Mouse (Mus musculus) heart, adult 2 months (tissue): ENCODE data around the gene Eea1. TPM values are rescaled to one million over a fixed set of nuclear protein-coding genes. Genes with fewer than 3 reads are reported as not detected.
A peak's percentile ranks its signal among the peaks of the same experiment; 100 is the strongest.

Source experiments
- DNase-seq, 2 experiments: peaks; one replicate each; pipeline ENCODE4 v3.0.0; 2021
- H3K27ac ChIP-seq: fragments of 200-600 bp; 2 replicates; pipeline ENCODE4 v1.8.1; 2022
- H3K27me3 ChIP-seq: fragments of 200-500 bp; 2 replicates; pipeline ENCODE4 v1.6.1; 2012; ENCODE audit warnings: mild to moderate bottlenecking, low read length, inconsistent platforms, mixed read lengths; ENCODE audit not compliant: control insufficient read depth, insufficient read depth
- H3K36me3 ChIP-seq: fragments of 200-500 bp; 2 replicates; pipeline ENCODE4 v1.6.1; 2012; ENCODE audit warnings: low read length, inconsistent platforms; ENCODE audit not compliant: control insufficient read depth, insufficient read depth
- H3K4me1 ChIP-seq: fragments of 200-500 bp; 2 replicates; pipeline ENCODE4 v1.6.1; 2011; ENCODE audit warnings: low read length; ENCODE audit not compliant: control insufficient read depth, insufficient read depth
- H3K4me3 ChIP-seq: fragments of 200-600 bp; 2 replicates; pipeline ENCODE4 v1.8.1; 2022
- H3K79me2 ChIP-seq: fragments of 200-500 bp; replicated peaks from 2 replicates; pipeline ENCODE4 v1.6.1; 2012; ENCODE audit warnings: mild to moderate bottlenecking, inconsistent platforms, low read length, moderate library complexity, mixed read lengths; ENCODE audit not compliant: control insufficient read depth, insufficient read depth
- H3K9ac ChIP-seq: fragments of 200-500 bp; 2 replicates; pipeline ENCODE4 v1.6.1; 2012; ENCODE audit warnings: low read depth, mild to moderate bottlenecking, control low read depth, inconsistent platforms, low read length, mixed read lengths
- CTCF ChIP-seq: fragments of 200-600 bp; IDR thresholded peaks from 2 replicates; pipeline ENCODE4 v1.8.1; 2022; ENCODE audit warnings: antibody characterized with exemption, mild to moderate bottlenecking, moderate library complexity
- EP300 ChIP-seq: fragments of 200-500 bp; IDR thresholded peaks from 2 replicates; pipeline ENCODE4 v1.6.1; 2011; ENCODE audit warnings: low read depth, low read length, control low read depth; ENCODE audit not compliant: insufficient read depth
- POLR2A ChIP-seq: fragments of 200-500 bp; IDR thresholded peaks from 2 replicates; pipeline ENCODE4 v1.6.1; 2011; ENCODE audit warnings: mild to moderate bottlenecking, low read depth, low read length, control low read depth; ENCODE audit not compliant: insufficient read depth
- WGBS: fragments of 180-500 bp; shearing (Covaris S2); methylation state at CpG from one replicate; pipeline ENCODE4 v1.1.7; 2018; 5-methylcytosine and 5-hydroxymethylcytosine counted together
- intact Hi-C: fragments of 180-260 bp; cut with DNase I; formaldehyde crosslinking; loops from one replicate; pipeline ENCODE4 v1.15.1; 2025
- polyA plus RNA-seq: library from polyadenylated mRNA; depleted of rRNA; stranded (reverse); fragments of >200 nt; gene quantifications from 2 replicates; pipeline ENCODE4 v1.2.3, GENCODE M21; 2012
- total RNA-seq, 2 experiments: library from RNA; stranded (reverse); gene quantifications; 2 replicates each; pipeline ENCODE4 v1.2.3; 2021

The Eea1 gene
- total and polyA plus RNA-seq, 3 experiments: 3.1 to 30.9 (median 30.3) TPM

DNA sequence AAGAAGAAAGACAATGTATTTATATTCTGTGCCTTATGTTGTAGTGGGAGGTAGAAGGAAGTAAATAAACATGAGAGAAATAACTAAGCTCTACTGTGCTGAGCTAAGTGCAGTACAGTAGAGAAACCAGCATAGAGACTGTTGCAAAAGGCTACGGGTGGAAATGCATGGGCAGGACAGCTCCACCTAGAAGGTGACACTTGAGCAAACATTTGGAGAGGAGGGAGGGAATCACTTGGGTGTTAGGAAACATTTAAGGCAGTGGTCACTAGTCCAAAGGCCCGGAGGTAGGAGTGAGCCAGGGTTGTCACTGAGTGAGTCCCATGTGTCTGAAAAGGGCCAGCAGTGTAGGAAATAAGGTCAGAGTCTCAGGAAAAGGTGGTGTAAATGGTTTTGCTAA is 77.0 kb downstream of the Eea1 start:
- Histone ChIP-seq H3K4me1 (no peaks in the 10 kb centered on the region), H3K27me3 (no peaks in the 10 kb centered on the region), H3K4me3 (no peak overlapping the region), H3K27ac (no peak overlapping the region), H3K36me3 (0 out of 2 replicates have a peak, but pooled peaks cover 2% of the 10 kb centered on the region), H3K79me2 (no peaks in the 10 kb centered on the region), H3K9ac (no peak overlapping the region)
- DNase-seq: no peak
- 89% methylated on average over 2 of the region's 2 CpGs for WGBS
- TF ChIP-seq EP300 (no peak), CTCF (no peak), POLR2A (no peak)
- intact Hi-C loops: no loop called here

DNA sequence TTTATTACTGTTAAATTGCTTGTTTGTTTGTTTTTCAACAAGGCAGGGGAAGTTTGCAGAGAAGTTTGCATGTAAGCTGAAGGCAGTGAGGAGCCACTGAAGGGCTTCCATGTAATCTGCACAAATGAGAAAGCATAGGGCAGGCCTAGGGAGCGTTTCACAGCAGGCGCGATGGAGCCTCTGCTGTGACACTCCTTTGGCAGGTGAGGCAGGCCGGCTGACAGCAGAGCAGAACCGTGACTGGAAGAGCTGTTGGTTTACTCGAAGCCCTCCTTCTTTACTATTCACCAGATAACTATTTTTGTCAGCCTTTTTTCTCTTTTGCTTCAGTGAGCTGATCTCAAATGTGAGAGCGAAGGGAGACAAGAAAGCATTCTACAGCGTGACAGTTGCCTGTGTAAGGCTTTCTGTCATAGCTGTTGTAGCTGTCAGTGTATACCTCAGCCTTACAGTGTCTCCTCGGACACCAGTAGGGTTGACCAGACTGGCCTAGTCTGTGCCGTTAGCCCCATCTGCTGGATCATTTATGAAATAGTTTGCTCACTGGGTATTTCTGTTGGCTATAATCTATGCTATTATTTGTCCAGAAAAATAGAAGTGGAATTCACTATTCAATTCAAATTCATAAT is 93.0 kb downstream of the Eea1 start:
- Histone ChIP-seq H3K4me1 (no peaks in the 10 kb centered on the region), H3K27me3 (no peaks in the 10 kb centered on the region), H3K36me3 (no peaks in the 10 kb centered on the region), H3K4me3 (no peak overlapping the region), H3K9ac (no peak overlapping the region), H3K79me2 (no peaks in the 10 kb centered on the region), H3K27ac (no peak overlapping the region)
- TF ChIP-seq POLR2A: no peak
- 0 out of 2 replicates have a peak, but pooled peaks have one; percentile 36 for TF ChIP-seq EP300
- peak; percentile 84 for TF ChIP-seq CTCF
- WGBS: 54% methylated on average over 10 of the region's 10 CpGs
- intact Hi-C loops: loop anchor here (1.0 to 5.0 kb wide), 4 partner anchors 96 to 546 kb away; no protein-coding TSS in a partner anchor
- no peak for DNase-seq

DNA sequence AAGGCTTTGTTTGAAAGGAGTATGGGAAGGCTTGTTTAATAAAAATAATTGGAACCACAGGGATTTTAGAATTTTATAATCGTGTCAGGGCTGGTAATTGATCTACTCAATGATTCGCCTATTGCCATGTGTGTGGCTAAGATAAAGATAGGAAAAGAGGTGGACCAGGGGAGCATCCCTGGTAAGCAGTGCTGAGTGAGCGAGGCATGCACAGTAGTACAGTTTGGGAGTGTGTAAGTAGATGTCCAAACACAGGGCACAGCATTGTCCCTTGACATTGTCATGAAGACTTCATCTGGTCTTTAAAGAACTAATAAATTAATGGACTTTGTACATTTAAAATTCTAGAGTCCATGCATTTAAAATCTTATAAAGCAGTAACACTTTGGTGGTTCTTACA is 93.7 kb downstream of the Eea1 start:
- H3K27ac ChIP-seq: no peak overlapping the region
- H3K79me2 ChIP-seq: no peaks in the 10 kb centered on the region
- no peak overlapping the region for H3K4me3 ChIP-seq
- 79% methylated on average over 3 of the region's 3 CpGs for WGBS
- H3K36me3 ChIP-seq: peaks cover 3% of the 10 kb centered on the region; the same call in 1 of the 2 replicates
- no peak overlapping the region for H3K9ac ChIP-seq
- intact Hi-C loops: loop anchor here (5.0 kb wide), 2 partner anchors 97 to 547 kb away; no protein-coding TSS in a partner anchor
- H3K4me1 ChIP-seq: peaks cover 2% of the 10 kb centered on the region; the same call in 1 of the 2 replicates
- DNase-seq: no peak
- no peaks in the 10 kb centered on the region for H3K27me3 ChIP-seq
- TF ChIP-seq EP300 (no peak), POLR2A (no peak), CTCF (no peak)

DNA sequence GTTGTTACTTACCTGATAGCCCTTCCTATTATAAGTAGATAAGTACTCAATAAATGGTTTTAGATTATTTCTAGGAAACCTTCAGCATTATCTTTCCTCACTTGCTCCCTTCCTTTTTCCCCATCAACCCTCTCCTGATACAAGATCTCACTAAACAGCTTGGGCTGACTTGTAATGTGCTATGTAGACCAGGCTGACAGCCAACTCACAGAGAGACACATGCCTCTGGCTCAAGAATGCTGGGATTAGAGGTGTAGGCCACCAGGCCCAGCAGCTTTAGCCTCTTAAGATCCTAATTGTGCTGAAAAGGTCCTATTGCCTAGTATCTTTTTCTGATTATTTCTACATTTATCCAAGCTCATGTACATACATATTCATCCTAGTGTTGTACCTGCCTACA is 95.5 kb downstream of the Eea1 start:
- Histone ChIP-seq H3K4me1 (peaks cover 2% of the 10 kb centered on the region), H3K36me3 (peaks cover 7% of the 10 kb centered on the region), H3K27me3 (no peaks in the 10 kb centered on the region), H3K79me2 (no peaks in the 10 kb centered on the region), H3K27ac (no peak overlapping the region), H3K4me3 (no peak overlapping the region), H3K9ac (no peak overlapping the region)
- intact Hi-C loops: no loop called here
- TF ChIP-seq EP300 (no peak), CTCF (no peak), POLR2A (no peak)
- DNase-seq: no peak

- WGBS: 86% methylated on average over 2 of the region's 2 CpGs
- no peak for DNase-seq
- H3K4me3 ChIP-seq: no peak overlapping the region
- H3K36me3 ChIP-seq: peaks cover 10% of the 10 kb centered on the region
- no peak for TF ChIP-seq EP300
- no peak for TF ChIP-seq CTCF
- TF ChIP-seq POLR2A: no peak
- no peak overlapping the region for H3K27ac ChIP-seq
- intact Hi-C loops: no loop called here
- no peaks in the 10 kb centered on the region for H3K27me3 ChIP-seq
- H3K79me2 ChIP-seq: no peaks in the 10 kb centered on the region
- H3K4me1 ChIP-seq: peaks cover 3% of the 10 kb centered on the region
- no peak overlapping the region for H3K9ac ChIP-seq
These were observed 103.8 kb downstream of the Eea1 start for GRCm38 (mm10) chr10:96044216-96044615.

DNA sequence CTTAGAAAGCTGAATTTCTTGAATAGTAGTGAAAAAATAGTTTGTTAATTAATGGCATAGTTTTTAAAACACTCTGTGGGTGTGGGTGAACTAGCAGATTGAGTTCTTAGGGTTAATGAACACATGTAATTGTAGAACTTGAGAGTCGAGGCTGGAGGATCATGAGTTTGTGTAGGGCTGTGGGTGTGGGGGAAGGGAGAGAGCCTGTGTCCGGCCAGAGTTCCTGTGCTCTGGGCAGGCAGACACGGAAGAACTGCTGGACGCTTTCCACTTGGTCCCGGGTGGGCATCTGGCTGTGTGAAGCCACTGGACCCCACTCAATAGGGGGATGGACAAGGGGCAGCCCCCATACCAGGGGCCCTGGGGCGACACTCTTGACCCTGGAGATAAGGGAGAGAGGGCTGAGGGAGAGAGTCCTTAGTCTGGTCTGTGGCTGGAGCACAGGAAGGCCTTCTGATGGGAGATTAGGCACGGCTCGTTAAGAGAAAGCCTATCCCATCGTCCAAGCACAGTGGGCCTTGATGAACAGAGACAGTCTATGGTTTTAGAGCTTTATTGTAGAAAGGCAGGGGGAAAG is 107.6 kb downstream of the Eea1 start:
- H3K9ac ChIP-seq: no peak overlapping the region
- no peaks in the 10 kb centered on the region for H3K27me3 ChIP-seq
- TF ChIP-seq EP300 (no peak), POLR2A (no peak), CTCF (no peak)
- no peak overlapping the region for H3K27ac ChIP-seq
- no peak for DNase-seq
- no peaks in the 10 kb centered on the region for H3K79me2 ChIP-seq
- no peak overlapping the region for H3K4me3 ChIP-seq
- 12% methylated on average over 9 of the region's 9 CpGs for WGBS
- intact Hi-C loops: no loop called here
- H3K36me3 ChIP-seq: peaks cover 6% of the 10 kb centered on the region
- H3K4me1 ChIP-seq: peaks cover 3% of the 10 kb centered on the region
